Mouse (Mus musculus): ENCODE measurements at regions not wholly inside any gene's neighbourhood (a gene's known extent, or its start where the extent isn't known, plus 50 kb on each side); places are given as distances from the start of the nearest gene placed in this dataset.

- no peak for DNase-seq (ENCODE audit: low read depth, low spot score)
Measured at GRCm38 (mm10) chr14:13146959-13147535, 137.5 kb upstream of the Synpr start.

GRCm38 (mm10) chr14:13149617-13150016 lies 135.0 kb upstream of the Synpr start:
- no peak for DNase-seq (ENCODE audit: low read depth, low spot score)

GRCm38 (mm10) chr14:13151672-13152071 lies 132.9 kb upstream of the Synpr start:
- no peak for DNase-seq (ENCODE audit: low read depth, low spot score)

GRCm38 (mm10) chr14:13176149-13176548 lies 108.4 kb upstream of the Synpr start:
- no peak for DNase-seq (ENCODE audit: low read depth, low spot score)

GRCm38 (mm10) chr14:13177906-13178305 lies 106.7 kb upstream of the Synpr start:
- DNase-seq (ENCODE audit: low read depth, low spot score), result no peak

GRCm38 (mm10) chr14:13190801-13191200 lies 93.8 kb upstream of the Synpr start:
- no peak for DNase-seq (ENCODE audit: low read depth, low spot score)

GRCm38 (mm10) chr14:13192746-13193145 lies 91.8 kb upstream of the Synpr start:
- DNase-seq (ENCODE audit: low read depth, low spot score), result no peak

GRCm38 (mm10) chr14:13197330-13197892 lies 87.2 kb upstream of the Synpr start:
- DNase-seq (ENCODE audit: low read depth, low spot score), result no peak

GRCm38 (mm10) chr14:13198491-13198890 lies 86.1 kb upstream of the Synpr start:
- DNase-seq (ENCODE audit: low read depth, low spot score), result peak; percentile 16

GRCm38 (mm10) chr14:13212658-13213057 lies 71.9 kb upstream of the Synpr start:
- no peak for DNase-seq (ENCODE audit: low read depth, low spot score)
